Mouse (Mus musculus): Measurements from ENCODE around the gene Ptprm. TPM values are rescaled to one million over a fixed set of nuclear protein-coding genes. Genes with fewer than 3 reads are reported as not detected.
A peak's percentile ranks its signal among the peaks of the same experiment; 100 is the strongest.

Gene Ptprm
- polyA plus RNA-seq, 1 experiment from 2014 or later, result 17.6 TPM

DNA sequence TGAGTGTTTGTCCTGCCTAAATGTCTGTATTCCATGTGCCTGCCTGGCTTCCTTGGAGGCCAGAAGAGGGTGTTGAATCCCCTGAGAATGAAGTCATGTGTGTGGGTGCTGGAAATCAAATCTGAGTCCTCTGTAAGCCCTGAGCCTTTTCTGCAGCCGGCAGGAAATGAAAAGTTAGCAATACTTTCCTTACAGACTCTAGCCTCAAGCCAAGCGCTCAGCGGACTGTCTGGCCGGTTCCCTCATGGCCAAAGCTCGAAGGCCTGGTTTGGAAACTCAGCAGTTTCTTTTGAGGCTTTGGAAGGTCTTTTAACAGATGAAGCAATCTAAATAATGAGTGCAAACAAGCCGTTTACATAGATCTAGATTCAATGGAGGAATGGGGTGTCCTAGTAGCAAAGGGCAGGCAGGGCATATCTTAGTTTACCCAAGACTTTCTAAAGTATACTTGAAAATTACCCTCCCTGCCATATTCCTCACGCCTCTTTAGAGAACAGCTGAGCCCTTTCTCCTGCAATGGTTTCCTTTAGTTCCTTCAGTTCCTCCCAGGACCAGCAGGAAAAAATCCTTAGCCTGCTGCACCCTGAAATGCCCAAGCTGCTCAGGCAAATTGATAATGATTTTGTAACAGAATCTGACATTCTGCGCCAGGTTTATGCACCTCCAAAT, 144.4 kb downstream of the Ptprm start:
- ATAC-seq (ENCODE audit: insufficient number of reproducible peaks, low FRiP score, low TSS enrichment, low read depth), result no peak
- Histone ChIP-seq H3K4me1 (peaks cover 5% of the 10 kb centered on the region; the same call in 1 of the 2 replicates), H3K9me3 (replicated peaks) (no peaks in the 10 kb centered on the region), H3K27me3 (no peaks in the 10 kb centered on the region), H3K36me3 (no peaks in the 10 kb centered on the region), H3K4me3 (replicated peaks) (no peak overlapping the region), H3K9ac (no peak overlapping the region), H3K27ac (replicated peaks) (no peak overlapping the region), H3K4me2 (replicated peaks) (no peak overlapping the region)
- 50% methylated on average over 8 of the region's 8 CpGs for WGBS

DNA sequence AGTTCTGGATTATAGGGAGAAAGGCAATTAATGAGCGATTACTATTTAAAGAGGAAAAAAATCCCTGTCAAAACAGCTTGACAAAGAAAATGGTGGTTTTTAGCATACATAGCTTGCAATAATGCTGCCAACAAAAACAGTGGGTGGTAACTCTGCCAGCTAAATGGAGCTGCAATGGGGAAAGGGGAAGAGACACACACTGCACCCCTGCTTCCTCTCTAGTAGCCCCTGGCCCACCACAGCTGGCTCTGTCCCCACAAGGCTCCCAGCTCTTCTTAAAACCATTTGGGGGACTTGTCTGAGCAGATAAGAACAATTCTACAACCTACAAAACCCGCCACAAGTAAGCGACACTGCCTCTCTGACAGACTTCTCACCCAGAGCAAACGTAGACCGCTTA, 145.7 kb downstream of the Ptprm start:
- WGBS, result 65% methylated on average over 5 of the region's 5 CpGs
- no peak overlapping the region for H3K4me3 ChIP-seq (replicated peaks)
- H3K4me2 ChIP-seq (replicated peaks), result no peak overlapping the region
- no peaks in the 10 kb centered on the region for H3K27me3 ChIP-seq
- no peak overlapping the region for H3K9ac ChIP-seq
- H3K36me3 ChIP-seq, result no peaks in the 10 kb centered on the region
- H3K27ac ChIP-seq (replicated peaks), result no peak overlapping the region
- H3K4me1 ChIP-seq, result peaks cover under 1% of the 10 kb centered on the region; the same call in 1 of the 2 replicates
- H3K9me3 ChIP-seq (replicated peaks), result no peaks in the 10 kb centered on the region
- ATAC-seq (ENCODE audit: insufficient number of reproducible peaks, low FRiP score, low TSS enrichment, low read depth), result no peak

- no peaks in the 10 kb centered on the region; the same call in 1 of the 2 replicates for H3K4me1 ChIP-seq
- H3K36me3 ChIP-seq, result no peaks in the 10 kb centered on the region
- 90% methylated on average over 4 of the region's 4 CpGs for WGBS
- ATAC-seq (ENCODE audit: insufficient number of reproducible peaks, low FRiP score, low TSS enrichment, low read depth), result no peak
- no peak overlapping the region for H3K27ac ChIP-seq (replicated peaks)
- H3K4me2 ChIP-seq (replicated peaks), result no peak overlapping the region
- H3K4me3 ChIP-seq (replicated peaks), result no peak overlapping the region
- H3K9ac ChIP-seq, result no peak overlapping the region
- H3K27me3 ChIP-seq, result no peaks in the 10 kb centered on the region
- no peaks in the 10 kb centered on the region for H3K9me3 ChIP-seq (replicated peaks)
These were observed 147.3 kb downstream of the Ptprm start for GRCm38 (mm10) chr17:67206984-67207383.

- no peaks in the 10 kb centered on the region for H3K4me1 ChIP-seq
- H3K9me3 ChIP-seq (replicated peaks), result no peaks in the 10 kb centered on the region
- no peak for ATAC-seq (ENCODE audit: insufficient number of reproducible peaks, low FRiP score, low TSS enrichment, low read depth)
- no peak overlapping the region for H3K4me2 ChIP-seq (replicated peaks)
- 42% methylated on average over 7 of the region's 7 CpGs for WGBS
- no peaks in the 10 kb centered on the region for H3K27me3 ChIP-seq
- H3K4me3 ChIP-seq (replicated peaks), result no peak overlapping the region
- no peak overlapping the region for H3K9ac ChIP-seq
- H3K36me3 ChIP-seq, result no peaks in the 10 kb centered on the region
- H3K27ac ChIP-seq (replicated peaks), result no peak overlapping the region
These were observed 153.1 kb downstream of the Ptprm start for GRCm38 (mm10) chr17:67201151-67201550.

- no peak overlapping the region for H3K4me2 ChIP-seq (replicated peaks)
- H3K27me3 ChIP-seq, result no peaks in the 10 kb centered on the region
- no peak overlapping the region for H3K27ac ChIP-seq (replicated peaks)
- no peak for ATAC-seq (ENCODE audit: insufficient number of reproducible peaks, low FRiP score, low TSS enrichment, low read depth)
- 53% methylated on average over 5 of the region's 5 CpGs for WGBS
- no peak overlapping the region for H3K9ac ChIP-seq
- no peaks in the 10 kb centered on the region for H3K4me1 ChIP-seq
- H3K4me3 ChIP-seq (replicated peaks), result no peak overlapping the region
- H3K36me3 ChIP-seq, result no peaks in the 10 kb centered on the region
- no peaks in the 10 kb centered on the region for H3K9me3 ChIP-seq (replicated peaks)
These were observed 160.5 kb downstream of the Ptprm start for GRCm38 (mm10) chr17:67193728-67194127.

DNA sequence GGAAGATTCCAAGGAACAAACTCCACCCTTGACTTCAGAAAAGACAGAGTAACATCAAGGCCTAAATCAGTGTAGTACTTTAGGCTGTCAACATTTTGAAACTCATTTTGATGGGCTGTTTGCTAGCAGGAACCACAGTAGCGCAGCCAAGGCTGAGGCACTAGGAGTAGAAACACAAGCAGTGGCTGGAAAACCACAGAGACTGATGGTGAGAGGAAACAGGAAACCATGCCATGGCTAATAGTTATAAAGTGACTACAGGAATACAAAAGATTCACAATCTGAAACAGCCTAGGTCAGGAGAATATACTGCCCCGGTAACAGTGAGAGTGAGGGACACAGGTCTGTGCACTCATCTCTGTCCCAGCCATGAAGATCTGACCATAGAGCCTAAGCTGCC, 165.7 kb downstream of the Ptprm start:
- Histone ChIP-seq H3K27ac (replicated peaks) (no peak overlapping the region), H3K4me3 (replicated peaks) (no peak overlapping the region), H3K4me1 (no peaks in the 10 kb centered on the region), H3K9ac (no peak overlapping the region), H3K27me3 (no peaks in the 10 kb centered on the region), H3K9me3 (replicated peaks) (no peaks in the 10 kb centered on the region), H3K36me3 (no peaks in the 10 kb centered on the region), H3K4me2 (replicated peaks) (no peak overlapping the region)
- 77% methylated on average over 2 of the region's 2 CpGs for WGBS
- no peak for ATAC-seq (ENCODE audit: insufficient number of reproducible peaks, low FRiP score, low TSS enrichment, low read depth)

GRCm38 (mm10) chr17:67186879-67187278, 167.4 kb downstream of the Ptprm start:
- Histone ChIP-seq H3K9me3 (replicated peaks) (no peaks in the 10 kb centered on the region), H3K4me2 (replicated peaks) (no peak overlapping the region), H3K9ac (no peak overlapping the region), H3K27me3 (no peaks in the 10 kb centered on the region), H3K36me3 (no peaks in the 10 kb centered on the region), H3K4me3 (replicated peaks) (no peak overlapping the region), H3K4me1 (no peaks in the 10 kb centered on the region), H3K27ac (replicated peaks) (no peak overlapping the region)
- ATAC-seq (ENCODE audit: insufficient number of reproducible peaks, low FRiP score, low TSS enrichment, low read depth), result no peak
- 70% methylated on average over 6 of the region's 6 CpGs for WGBS

GRCm38 (mm10) chr17:67185942-67186341, 168.3 kb downstream of the Ptprm start:
- ATAC-seq (ENCODE audit: insufficient number of reproducible peaks, low FRiP score, low TSS enrichment, low read depth), result no peak
- 84% methylated on average over 6 of the region's 6 CpGs for WGBS

DNA sequence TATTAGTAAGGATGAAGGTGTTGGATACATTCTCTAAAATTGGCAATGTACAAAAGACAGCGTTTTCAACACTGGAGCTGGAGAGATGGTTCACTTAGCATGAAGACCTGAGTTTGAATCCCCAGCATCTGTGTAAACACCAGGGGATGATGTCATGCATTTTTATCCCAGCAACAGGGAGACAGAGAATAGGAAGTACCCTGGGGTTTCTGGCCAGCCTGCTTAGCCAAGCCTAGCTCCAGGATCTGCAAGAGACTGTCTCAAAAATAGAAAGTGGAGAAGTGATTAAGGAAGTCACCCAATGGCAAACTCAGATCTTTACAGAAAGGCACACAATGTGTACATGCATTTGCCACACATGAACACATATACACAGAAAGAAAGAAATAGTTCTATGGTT, 174.8 kb downstream of the Ptprm start:
- Histone ChIP-seq H3K36me3 (no peaks in the 10 kb centered on the region), H3K4me2 (replicated peaks) (no peak overlapping the region), H3K27me3 (no peaks in the 10 kb centered on the region), H3K4me3 (replicated peaks) (no peak overlapping the region), H3K9ac (no peak overlapping the region), H3K9me3 (replicated peaks) (no peaks in the 10 kb centered on the region), H3K27ac (replicated peaks) (no peak overlapping the region), H3K4me1 (peaks cover 3% of the 10 kb centered on the region; the same call in 1 of the 2 replicates)
- 69% methylated on average over 1 of the region's 1 CpGs for WGBS
- ATAC-seq (ENCODE audit: insufficient number of reproducible peaks, low FRiP score, low TSS enrichment, low read depth), result no peak

More at GRCm38 (mm10) chr17:67185942-67186341, 168.3 kb downstream of the Ptprm start:
- no peak overlapping the region for H3K4me2 ChIP-seq (replicated peaks)
- no peaks in the 10 kb centered on the region for H3K36me3 ChIP-seq
- no peak overlapping the region for H3K4me3 ChIP-seq (replicated peaks)
- no peaks in the 10 kb centered on the region for H3K27me3 ChIP-seq
- no peak overlapping the region for H3K9ac ChIP-seq
- no peaks in the 10 kb centered on the region for H3K9me3 ChIP-seq (replicated peaks)
- no peaks in the 10 kb centered on the region for H3K4me1 ChIP-seq
- H3K27ac ChIP-seq (replicated peaks), result no peak overlapping the region

- 54% methylated on average over 5 of the region's 5 CpGs for WGBS
- Histone ChIP-seq H3K4me1 (peaks cover 3% of the 10 kb centered on the region; the same call in 1 of the 2 replicates), H3K9ac (no peak overlapping the region), H3K36me3 (no peaks in the 10 kb centered on the region), H3K27me3 (no peaks in the 10 kb centered on the region), H3K9me3 (replicated peaks) (no peaks in the 10 kb centered on the region), H3K4me3 (replicated peaks) (no peak overlapping the region), H3K4me2 (replicated peaks) (no peak overlapping the region), H3K27ac (replicated peaks) (no peak overlapping the region)
- no peak for ATAC-seq (ENCODE audit: insufficient number of reproducible peaks, low FRiP score, low TSS enrichment, low read depth)
These were observed 175.5 kb downstream of the Ptprm start for GRCm38 (mm10) chr17:67178686-67179265.

- H3K4me1 ChIP-seq, result peaks cover 3% of the 10 kb centered on the region; the same call in 1 of the 2 replicates
- H3K36me3 ChIP-seq, result no peaks in the 10 kb centered on the region
- no peak overlapping the region for H3K27ac ChIP-seq (replicated peaks)
- H3K4me2 ChIP-seq (replicated peaks), result no peak overlapping the region
- no peaks in the 10 kb centered on the region for H3K27me3 ChIP-seq
- WGBS, result 30% methylated on average over 2 of the region's 2 CpGs
- H3K9ac ChIP-seq, result no peak overlapping the region
- no peak for ATAC-seq (ENCODE audit: insufficient number of reproducible peaks, low FRiP score, low TSS enrichment, low read depth)
- H3K9me3 ChIP-seq (replicated peaks), result no peaks in the 10 kb centered on the region
- no peak overlapping the region for H3K4me3 ChIP-seq (replicated peaks)
These were observed 178.4 kb downstream of the Ptprm start for GRCm38 (mm10) chr17:67175836-67176235.

DNA sequence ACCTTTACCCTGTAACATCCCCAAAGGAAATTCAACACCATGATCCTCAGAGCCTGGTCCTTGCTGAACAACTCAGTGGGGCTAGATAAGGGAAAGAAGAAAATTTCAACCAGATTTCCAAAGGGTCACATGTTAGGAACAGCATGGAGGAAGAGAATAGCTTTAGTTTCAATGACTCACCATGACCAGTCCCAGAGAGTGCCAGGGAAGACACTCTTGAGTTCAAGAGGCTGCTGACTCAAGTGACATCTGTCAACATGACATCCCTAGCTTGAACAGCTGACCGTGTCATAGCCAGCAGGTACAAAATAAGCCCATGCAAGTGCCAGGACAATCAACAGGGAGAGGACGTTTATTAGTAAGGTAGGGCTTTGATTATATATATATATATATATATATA, 182.9 kb downstream of the Ptprm start:
- no peaks in the 10 kb centered on the region for H3K27me3 ChIP-seq
- H3K4me2 ChIP-seq (replicated peaks), result no peak overlapping the region
- ATAC-seq (ENCODE audit: insufficient number of reproducible peaks, low FRiP score, low TSS enrichment, low read depth), result 0 out of 2 replicates have a peak, but pooled peaks have one; percentile 24
- H3K36me3 ChIP-seq, result no peaks in the 10 kb centered on the region
- H3K27ac ChIP-seq (replicated peaks), result no peak overlapping the region
- peaks cover 3% of the 10 kb centered on the region; the same call in 1 of the 2 replicates for H3K4me1 ChIP-seq
- no peak overlapping the region for H3K4me3 ChIP-seq (replicated peaks)
- H3K9ac ChIP-seq, result no peak overlapping the region
- no peaks in the 10 kb centered on the region for H3K9me3 ChIP-seq (replicated peaks)
- WGBS, result 80% methylated on average over 2 of the region's 2 CpGs
